Mouse (Mus musculus): ENCODE results near the gene Pofut1. TPM values are rescaled to one million over a fixed set of nuclear protein-coding genes. Genes with fewer than 3 reads are reported as not detected.

Gene Pofut1
- polyA plus RNA-seq, 1 experiment from 2014 or later: 6.1 TPM

DNA sequence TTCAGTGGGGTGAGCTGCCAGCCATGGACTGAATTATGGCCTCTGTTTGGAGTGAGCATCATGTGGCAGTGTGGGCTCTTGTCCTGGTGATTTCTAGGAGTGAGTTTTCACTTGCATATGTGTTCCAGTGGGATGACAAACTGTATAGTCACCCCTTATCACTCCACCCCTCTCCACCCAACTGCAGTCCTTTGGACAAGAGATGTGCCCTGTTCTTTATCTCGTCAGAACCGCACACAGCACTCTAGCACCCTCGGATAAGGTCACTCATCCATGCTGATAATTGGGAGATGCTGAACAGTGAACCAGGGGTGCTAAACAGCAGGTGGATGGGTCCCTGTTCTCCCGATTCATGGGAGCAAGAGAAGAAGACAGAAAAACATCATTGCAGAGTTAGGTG, 19.7 kb upstream of the Pofut1 start:
- no peak overlapping the region for H3K27ac ChIP-seq

DNA sequence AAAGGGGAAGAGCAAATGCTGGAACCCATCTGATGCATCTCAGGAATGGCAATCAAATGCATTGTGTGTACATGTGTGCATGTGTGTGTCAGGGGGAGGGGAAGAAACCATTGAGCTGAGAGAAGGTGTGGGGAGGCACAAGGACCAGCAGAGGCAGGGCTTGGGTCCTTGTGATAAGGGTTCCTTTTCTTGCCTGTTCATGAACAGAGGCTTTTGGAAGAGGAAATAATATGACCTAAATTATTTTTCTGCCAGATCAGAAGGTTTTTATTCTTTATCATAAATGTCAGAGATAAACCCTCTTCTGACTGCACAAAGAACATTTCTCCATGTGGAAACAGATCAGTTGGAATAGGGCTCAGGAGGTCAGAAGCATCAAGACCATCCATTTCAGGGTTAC, 19.2 kb upstream of the Pofut1 start:
- H3K27me3 ChIP-seq (ENCODE audit: low read depth, poor library complexity, severe bottlenecking): no peaks in the 10 kb centered on the region
- no peak overlapping the region for H3K4me3 ChIP-seq
- peaks cover 25% of the 10 kb centered on the region for H3K4me1 ChIP-seq
- 0 out of 2 replicates have a peak, but pooled peaks cover 3% of the 10 kb centered on the region for H3K36me3 ChIP-seq
- no peak overlapping the region for H3K27ac ChIP-seq
- no peaks in the 10 kb centered on the region for H3K9me3 ChIP-seq (replicated peaks)
- no peak for DNase-seq (ENCODE audit: low spot score)

More for the DNA sequence above, 19.7 kb upstream of the Pofut1 start:
- Histone ChIP-seq H3K4me3 (no peak overlapping the region), H3K4me1 (peaks cover 20% of the 10 kb centered on the region), H3K36me3 (0 out of 2 replicates have a peak, but pooled peaks cover 2% of the 10 kb centered on the region), H3K27me3 (ENCODE audit: low read depth, poor library complexity, severe bottlenecking) (no peaks in the 10 kb centered on the region), H3K9me3 (replicated peaks) (no peaks in the 10 kb centered on the region)
- DNase-seq (ENCODE audit: low spot score): no peak
- WGBS: 86% methylated on average over 4 of the region's 4 CpGs

- Histone ChIP-seq H3K4me3 (no peak overlapping the region), H3K27ac (no peak overlapping the region), H3K36me3 (peaks cover 7% of the 10 kb centered on the region; the same call in 1 of the 2 replicates), H3K9me3 (replicated peaks) (no peaks in the 10 kb centered on the region), H3K27me3 (ENCODE audit: low read depth, poor library complexity, severe bottlenecking) (no peaks in the 10 kb centered on the region), H3K4me1 (peaks cover 25% of the 10 kb centered on the region)
- WGBS: 96% methylated on average over 2 of the region's 2 CpGs
- DNase-seq (ENCODE audit: low spot score): no peak
These were observed 18.8 kb upstream of the Pofut1 start for GRCm38 (mm10) chr2:153222566-153222965.

- no peaks in the 10 kb centered on the region for H3K27me3 ChIP-seq (ENCODE audit: low read depth, poor library complexity, severe bottlenecking)
- WGBS: 3% methylated on average over 31 of the region's 31 CpGs
- DNase-seq (ENCODE audit: low spot score): peak; percentile 69
These were observed 16.3 kb upstream of the Pofut1 start, which contains the start of gene Tspyl3 for GRCm38 (mm10) chr2:153224946-153225594. TSS of gene Tspyl3 (minus strand) at chr2:153225441.

DNA sequence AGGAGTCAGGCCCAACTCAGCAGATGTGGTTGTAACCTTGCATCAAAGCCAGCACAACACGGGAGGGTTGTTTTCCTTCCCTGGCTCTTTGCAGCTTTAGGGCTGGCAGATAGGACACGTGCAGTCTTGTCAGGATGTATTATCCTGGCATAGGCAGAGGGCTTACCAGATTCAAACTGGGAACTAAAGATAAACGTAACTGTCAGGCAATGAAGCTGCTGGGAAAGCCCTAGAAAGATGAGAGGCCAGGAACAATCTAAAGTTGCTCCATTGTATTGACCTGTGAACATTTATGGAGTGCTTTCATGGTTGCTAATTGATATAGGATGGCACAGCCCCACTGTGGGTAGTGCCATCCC, 15.8 kb upstream of the Pofut1 start:
- 7% methylated on average over 3 of the region's 3 CpGs for WGBS
- Histone ChIP-seq H3K27me3 (ENCODE audit: low read depth, poor library complexity, severe bottlenecking) (no peaks in the 10 kb centered on the region), H3K4me3 (peak overlapping the region; percentile 68), H3K27ac (peak overlapping the region; percentile 87; the same call in 1 of the 2 replicates), H3K36me3 (peaks cover 36% of the 10 kb centered on the region), H3K4me1 (peaks cover 25% of the 10 kb centered on the region), H3K9me3 (replicated peaks) (no peaks in the 10 kb centered on the region)
- DNase-seq (ENCODE audit: low spot score): no peak

More at GRCm38 (mm10) chr2:153224946-153225594, 16.3 kb upstream of the Pofut1 start, which contains the start of gene Tspyl3:
- peaks cover 25% of the 10 kb centered on the region for H3K4me1 ChIP-seq
- H3K4me3 ChIP-seq: peak within 1 kb of the TSS; percentile 68
- H3K9me3 ChIP-seq (replicated peaks): no peaks in the 10 kb centered on the region
- peak within 1 kb of the TSS; percentile 87 for H3K27ac ChIP-seq
- peaks cover 31% of the 10 kb centered on the region for H3K36me3 ChIP-seq

GRCm38 (mm10) chr2:153227959-153228358, 13.4 kb upstream of the Pofut1 start:
- 89% methylated on average over 4 of the region's 4 CpGs for WGBS

DNA sequence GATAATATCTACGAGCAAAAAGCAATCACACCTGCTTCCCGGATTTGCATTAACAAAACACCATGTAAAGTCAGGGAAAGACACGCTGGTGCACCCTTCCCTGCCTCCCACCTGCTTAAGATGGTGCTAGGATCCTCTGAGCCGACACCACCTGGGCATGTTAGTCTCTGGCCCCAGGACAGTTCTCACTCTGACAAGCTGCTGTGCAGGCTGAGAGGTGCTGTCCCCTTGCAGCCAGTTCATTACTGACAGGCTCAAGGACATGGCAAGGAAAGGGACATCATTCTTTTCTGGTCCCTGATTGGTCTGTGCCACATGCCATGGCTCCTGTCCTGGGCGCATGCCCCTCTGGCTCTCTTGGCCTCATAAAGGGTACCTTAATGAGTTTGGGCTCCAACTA, 12.8 kb upstream of the Pofut1 start:
- H3K4me3 ChIP-seq: no peak overlapping the region
- H3K27ac ChIP-seq: no peak overlapping the region
- H3K9me3 ChIP-seq (replicated peaks): no peaks in the 10 kb centered on the region
- DNase-seq (ENCODE audit: low spot score): no peak
- H3K27me3 ChIP-seq (ENCODE audit: low read depth, poor library complexity, severe bottlenecking): no peaks in the 10 kb centered on the region
- peaks cover 65% of the 10 kb centered on the region for H3K36me3 ChIP-seq
- 88% methylated on average over 5 of the region's 5 CpGs for WGBS
- peaks cover 25% of the 10 kb centered on the region for H3K4me1 ChIP-seq

More at GRCm38 (mm10) chr2:153227959-153228358, 13.4 kb upstream of the Pofut1 start:
- DNase-seq (ENCODE audit: low spot score): no peak
- H3K4me3 ChIP-seq: no peak overlapping the region
- H3K36me3 ChIP-seq: peaks cover 59% of the 10 kb centered on the region
- H3K4me1 ChIP-seq: peaks cover 25% of the 10 kb centered on the region
- no peaks in the 10 kb centered on the region for H3K27me3 ChIP-seq (ENCODE audit: low read depth, poor library complexity, severe bottlenecking)
- H3K27ac ChIP-seq: no peak overlapping the region
- no peaks in the 10 kb centered on the region for H3K9me3 ChIP-seq (replicated peaks)

GRCm38 (mm10) chr2:153237193-153237592, 4.1 kb upstream of the Pofut1 start:
- DNase-seq (ENCODE audit: low spot score): no peak
- no peaks in the 10 kb centered on the region for H3K27me3 ChIP-seq (ENCODE audit: low read depth, poor library complexity, severe bottlenecking)
- H3K9me3 ChIP-seq (replicated peaks): no peaks in the 10 kb centered on the region
- H3K27ac ChIP-seq: no peak overlapping the region
- no peak overlapping the region for H3K4me3 ChIP-seq
- peaks cover 68% of the 10 kb centered on the region for H3K36me3 ChIP-seq
- H3K4me1 ChIP-seq: peaks cover 40% of the 10 kb centered on the region
- WGBS: 88% methylated on average over 4 of the region's 4 CpGs

GRCm38 (mm10) chr2:153237891-153238290, 3.4 kb upstream of the Pofut1 start:
- 74% methylated on average over 4 of the region's 4 CpGs for WGBS
- H3K36me3 ChIP-seq: peaks cover 62% of the 10 kb centered on the region
- H3K27ac ChIP-seq: no peak overlapping the region
- H3K4me3 ChIP-seq: no peak overlapping the region
- H3K9me3 ChIP-seq (replicated peaks): no peaks in the 10 kb centered on the region
- peaks cover 44% of the 10 kb centered on the region for H3K4me1 ChIP-seq
- H3K27me3 ChIP-seq (ENCODE audit: low read depth, poor library complexity, severe bottlenecking): no peaks in the 10 kb centered on the region
- DNase-seq (ENCODE audit: low spot score): no peak

DNA sequence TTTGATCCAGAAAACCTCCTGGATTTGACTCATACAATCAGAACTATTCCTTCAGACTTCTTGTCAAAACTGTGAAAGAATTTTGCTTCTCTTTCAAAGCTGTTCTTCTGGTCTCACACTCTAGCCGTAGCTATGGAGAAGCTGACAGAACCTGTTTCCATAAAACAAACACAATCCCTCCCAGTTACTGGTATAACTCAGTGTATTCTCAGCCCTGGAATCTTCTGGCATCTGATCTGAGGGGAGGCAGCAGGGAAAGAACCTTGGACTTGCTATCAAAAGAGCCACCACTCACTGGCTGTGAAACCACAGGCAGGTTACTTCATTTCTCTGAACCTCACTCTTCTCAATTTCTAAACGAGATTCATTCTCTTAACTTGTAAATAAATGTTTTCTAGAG, 2.9 kb upstream of the Pofut1 start:
- no peak for DNase-seq (ENCODE audit: low spot score)

DNA sequence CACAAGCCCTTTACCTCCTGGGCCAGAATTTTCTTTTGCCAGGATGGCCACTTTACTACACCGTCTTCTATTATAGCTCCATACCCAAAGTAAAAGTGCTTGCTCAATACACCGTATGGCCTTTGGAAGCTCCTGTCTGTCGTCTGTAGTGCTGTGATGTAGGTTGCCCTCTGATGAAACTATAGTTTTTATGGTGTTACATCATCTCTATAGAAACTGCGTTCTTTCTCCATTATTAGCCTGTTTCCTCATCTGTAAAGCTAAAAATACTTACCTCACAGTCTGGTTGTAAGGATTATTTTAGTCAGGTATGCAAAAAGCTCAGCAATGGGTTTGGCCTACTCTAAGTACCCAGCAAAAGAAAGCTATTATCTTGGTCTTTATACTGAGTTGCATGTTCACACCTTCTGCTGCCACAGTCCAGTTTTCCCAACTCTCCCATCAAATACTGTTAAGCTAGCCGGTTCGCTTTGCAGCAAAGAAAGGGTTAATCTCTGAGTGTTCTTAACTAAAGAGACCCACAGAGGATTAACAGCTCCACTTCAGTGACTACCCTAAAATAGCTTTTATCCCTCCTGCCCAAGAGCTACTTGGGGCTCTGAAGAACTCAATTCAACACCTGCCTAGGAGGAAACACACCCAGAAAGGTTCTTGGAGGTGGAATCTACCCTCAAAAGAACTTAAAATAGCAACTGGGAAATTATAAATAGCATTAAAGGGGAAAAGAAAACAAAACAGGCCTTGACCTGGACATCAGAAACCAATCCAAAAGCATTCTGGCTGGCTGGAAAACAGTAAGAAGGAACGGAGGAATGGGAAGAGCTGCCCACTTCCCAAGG, 2.1 kb upstream of the Pofut1 start:
- H3K27me3 ChIP-seq (ENCODE audit: low read depth, poor library complexity, severe bottlenecking): no peaks in the 10 kb centered on the region
- H3K27ac ChIP-seq: peak overlapping the region; percentile 99; the same call in 1 of the 2 replicates
- peaks cover 44% of the 10 kb centered on the region for H3K4me1 ChIP-seq
- no peak for DNase-seq (ENCODE audit: low spot score)
- peak overlapping the region; percentile 99 for H3K4me3 ChIP-seq
- no peaks in the 10 kb centered on the region for H3K9me3 ChIP-seq (replicated peaks)
- WGBS: 75% methylated on average over 7 of the region's 7 CpGs
- peaks cover 57% of the 10 kb centered on the region for H3K36me3 ChIP-seq

More for the DNA sequence above, 2.9 kb upstream of the Pofut1 start:
- Histone ChIP-seq H3K27me3 (ENCODE audit: low read depth, poor library complexity, severe bottlenecking) (no peaks in the 10 kb centered on the region), H3K9me3 (replicated peaks) (no peaks in the 10 kb centered on the region), H3K4me3 (no peak overlapping the region), H3K27ac (no peak overlapping the region), H3K4me1 (peaks cover 44% of the 10 kb centered on the region), H3K36me3 (peaks cover 61% of the 10 kb centered on the region)
- WGBS: 82% methylated on average over 2 of the region's 2 CpGs

GRCm38 (mm10) chr2:153239860-153240480, 1.4 kb upstream of the Pofut1 start:
- Histone ChIP-seq H3K27ac (peak overlapping the region; percentile 99), H3K27me3 (ENCODE audit: low read depth, poor library complexity, severe bottlenecking) (no peaks in the 10 kb centered on the region), H3K36me3 (peaks cover 56% of the 10 kb centered on the region), H3K4me3 (peak overlapping the region; percentile 99), H3K4me1 (peaks cover 44% of the 10 kb centered on the region), H3K9me3 (replicated peaks) (no peaks in the 10 kb centered on the region)
- peak; percentile 58 for DNase-seq (ENCODE audit: low spot score)
- 6% methylated on average over 22 of the region's 22 CpGs for WGBS
